Mouse (Mus musculus): ENCODE measurements at regions not wholly inside any gene's neighbourhood (a gene's known extent, or its start where the extent isn't known, plus 50 kb on each side); places are given as distances from the start of the nearest gene placed in this dataset.

GRCm38 (mm10) chr4:45585188-45585820 is 53.0 kb upstream of the Shb start:
- DNase-seq, result peak; percentile 30 to 51

GRCm38 (mm10) chr4:45583966-45584365 is 51.7 kb upstream of the Shb start:
- no peak for DNase-seq

GRCm38 (mm10) chr4:45582496-45582895 is 50.2 kb upstream of the Shb start:
- no peak for DNase-seq
